Mouse (Mus musculus) c-Kit-positive CD71-positive TER-119-positive erythroid progenitor cells, embryonic 14.5 days (primary cell): ENCODE data around the gene Dscaml1.

Experiments used
- DNase-seq: peaks from one replicate; pipeline ENCODE4 v3.0.0-alpha.2; 2013; ENCODE audit warnings: low spot score

Gene Dscaml1

GRCm38 (mm10) chr9:45454889-45455610, 28.6 kb downstream of the Dscaml1 start:
- no peak for DNase-seq

GRCm38 (mm10) chr9:45457200-45457599, 30.8 kb downstream of the Dscaml1 start:
- no peak for DNase-seq

- no peak for DNase-seq
These were observed 31.9 kb downstream of the Dscaml1 start for GRCm38 (mm10) chr9:45458363-45458762.

- DNase-seq: no peak
These were observed 39.1 kb downstream of the Dscaml1 start for GRCm38 (mm10) chr9:45465396-45466019.

GRCm38 (mm10) chr9:45468235-45468634, 41.8 kb downstream of the Dscaml1 start:
- DNase-seq: no peak

GRCm38 (mm10) chr9:45470746-45471471, 44.5 kb downstream of the Dscaml1 start:
- DNase-seq: no peak

- DNase-seq: no peak
These were observed 45.3 kb downstream of the Dscaml1 start for GRCm38 (mm10) chr9:45471691-45472090.

GRCm38 (mm10) chr9:45474874-45475273, 48.4 kb downstream of the Dscaml1 start:
- no peak for DNase-seq

- DNase-seq: no peak
These were observed 54.5 kb downstream of the Dscaml1 start for GRCm38 (mm10) chr9:45480936-45481335.

GRCm38 (mm10) chr9:45486665-45487074, 60.2 kb downstream of the Dscaml1 start:
- no peak for DNase-seq

GRCm38 (mm10) chr9:45487179-45487801, 60.9 kb downstream of the Dscaml1 start:
- no peak for DNase-seq

- no peak for DNase-seq
These were observed 64.5 kb downstream of the Dscaml1 start for GRCm38 (mm10) chr9:45490899-45491298.

GRCm38 (mm10) chr9:45494889-45495288, 68.5 kb downstream of the Dscaml1 start:
- DNase-seq: no peak

- no peak for DNase-seq
These were observed 69.9 kb downstream of the Dscaml1 start for GRCm38 (mm10) chr9:45496340-45496739.

- no peak for DNase-seq
These were observed 70.5 kb downstream of the Dscaml1 start for GRCm38 (mm10) chr9:45496944-45497343.

GRCm38 (mm10) chr9:45499267-45499666, 72.8 kb downstream of the Dscaml1 start:
- no peak for DNase-seq

- DNase-seq: no peak
These were observed 73.7 kb downstream of the Dscaml1 start for GRCm38 (mm10) chr9:45500071-45500595.

GRCm38 (mm10) chr9:45501295-45501927, 75.0 kb downstream of the Dscaml1 start:
- no peak for DNase-seq

- no peak for DNase-seq
These were observed 75.7 kb downstream of the Dscaml1 start for GRCm38 (mm10) chr9:45501963-45502641.

- DNase-seq: no peak
These were observed 78.5 kb downstream of the Dscaml1 start for GRCm38 (mm10) chr9:45504977-45505376.

- peak; percentile 16 for DNase-seq
These were observed 79.1 kb downstream of the Dscaml1 start for GRCm38 (mm10) chr9:45505487-45505939.
